Mouse (Mus musculus) heart, postnatal 0 days (tissue): ENCODE results near the gene Tlr5.

Source experiments
- CTCF ChIP-seq: IDR thresholded peaks from 2 replicates; pipeline ENCODE4 v1.5.1; 2016; ENCODE audit warnings: antibody characterized with exemption, control low read depth, low read depth
- EP300 ChIP-seq: IDR thresholded peaks from 2 replicates; pipeline ENCODE4 v1.6.1; 2016; ENCODE audit warnings: antibody characterized with exemption, low read depth

GRCm38 (mm10) chr1:182955047-182955620, 546 bp downstream of the Tlr5 start:
- no peak for TF ChIP-seq EP300
- peak; percentile 16; the same call in 1 of the 2 replicates for TF ChIP-seq CTCF
